Mouse (Mus musculus) limb, embryonic 14.5 days (tissue): ENCODE data around the gene Eps8l2. TPM values are rescaled to one million over a fixed set of nuclear protein-coding genes. Genes with fewer than 3 reads are reported as not detected.

Experiments
- ATAC-seq: fragments of 200-750 bp; cut with Nextera tagmentation; 2 replicates; pipeline ENCODE4 v1.8.0; 2017; ENCODE audit warnings: low read depth, moderate number of reproducible peaks, moderate TSS enrichment; ENCODE audit not compliant: low FRiP score
- DNase-seq: peaks from one replicate; pipeline ENCODE4 v3.0.0-alpha.2; 2015; ENCODE audit warnings: low spot score
- H3K27ac ChIP-seq: fragments of 300-500 bp; sonication (generic); replicated peaks from 2 replicates; pipeline ENCODE4 v1.5.1; 2014; ENCODE audit warnings: low read depth, mild to moderate bottlenecking, low read length, moderate library complexity, mixed read lengths
- H3K27me3 ChIP-seq: fragments of 300-500 bp; sonication (generic); 2 replicates; pipeline ENCODE4 v1.6.1; 2014; ENCODE audit warnings: low read length, mixed read lengths; ENCODE audit not compliant: control insufficient read depth, insufficient read depth
- H3K36me3 ChIP-seq: fragments of 300-500 bp; sonication (generic); 2 replicates; pipeline ENCODE4 v1.6.1; 2014; ENCODE audit warnings: mild to moderate bottlenecking, low read length, moderate library complexity, mixed read lengths; ENCODE audit not compliant: control insufficient read depth, insufficient read depth
- H3K4me1 ChIP-seq: fragments of 300-500 bp; sonication (generic); 2 replicates; pipeline ENCODE4 v1.6.1; 2014; ENCODE audit warnings: antibody characterized with exemption, low read length, mixed read lengths; ENCODE audit not compliant: control insufficient read depth, insufficient read depth
- H3K4me2 ChIP-seq: fragments of 300-500 bp; sonication (generic); replicated peaks from 2 replicates; pipeline ENCODE4 v1.6.1; 2014; ENCODE audit warnings: low read depth, mild to moderate bottlenecking, low read length, moderate library complexity; ENCODE audit not compliant: severe bottlenecking
- H3K4me3 ChIP-seq: fragments of 300-500 bp; sonication (generic); replicated peaks from 2 replicates; pipeline ENCODE4 v1.5.1; 2014; ENCODE audit warnings: low read length
- H3K9ac ChIP-seq: fragments of 300-500 bp; sonication (generic); 2 replicates; pipeline ENCODE4 v1.6.1; 2014; ENCODE audit warnings: mild to moderate bottlenecking, low read depth, low read length, moderate library complexity; ENCODE audit not compliant: severe bottlenecking
- H3K9me3 ChIP-seq: fragments of 300-500 bp; sonication (generic); 2 replicates; pipeline ENCODE4 v1.6.1; 2016; ENCODE audit warnings: low read length; ENCODE audit not compliant: control insufficient read depth
- POLR2A ChIP-seq: fragments of 200-500 bp; IDR thresholded peaks from 2 replicates; pipeline ENCODE4 v1.8.0; 2012; ENCODE audit warnings: inconsistent platforms, mild to moderate bottlenecking, moderate library complexity, borderline replicate concordance; ENCODE audit not compliant: insufficient read depth, insufficient read length; ENCODE audit errors: extremely low read depth
- WGBS: fragments of 180-500 bp; shearing (Covaris S2); extraction: QIAGEN DNeasy Blood & Tissue Kit; methylation state at CpG from one replicate; pipeline ENCODE4 v1.1.7; 2014; 5-methylcytosine and 5-hydroxymethylcytosine counted together
- polyA plus RNA-seq, 2 experiments: library from polyadenylated mRNA; depleted of rRNA in 1 of 2; stranded (reverse) in 1 of 2; unstranded in 1 of 2; fragments of >200 nt; fragmentation: Nextera tagmentation in 1 of 2; extraction: Ambion mirVana in 1 of 2; gene quantifications; 2 replicates each; pipeline versions ENCODE4 v1.2.1 to v1.2.3; 2012 to 2014

Eps8l2 gene
- polyA plus RNA-seq, 2 experiments, result 19.0 to 22.4 TPM

DNA sequence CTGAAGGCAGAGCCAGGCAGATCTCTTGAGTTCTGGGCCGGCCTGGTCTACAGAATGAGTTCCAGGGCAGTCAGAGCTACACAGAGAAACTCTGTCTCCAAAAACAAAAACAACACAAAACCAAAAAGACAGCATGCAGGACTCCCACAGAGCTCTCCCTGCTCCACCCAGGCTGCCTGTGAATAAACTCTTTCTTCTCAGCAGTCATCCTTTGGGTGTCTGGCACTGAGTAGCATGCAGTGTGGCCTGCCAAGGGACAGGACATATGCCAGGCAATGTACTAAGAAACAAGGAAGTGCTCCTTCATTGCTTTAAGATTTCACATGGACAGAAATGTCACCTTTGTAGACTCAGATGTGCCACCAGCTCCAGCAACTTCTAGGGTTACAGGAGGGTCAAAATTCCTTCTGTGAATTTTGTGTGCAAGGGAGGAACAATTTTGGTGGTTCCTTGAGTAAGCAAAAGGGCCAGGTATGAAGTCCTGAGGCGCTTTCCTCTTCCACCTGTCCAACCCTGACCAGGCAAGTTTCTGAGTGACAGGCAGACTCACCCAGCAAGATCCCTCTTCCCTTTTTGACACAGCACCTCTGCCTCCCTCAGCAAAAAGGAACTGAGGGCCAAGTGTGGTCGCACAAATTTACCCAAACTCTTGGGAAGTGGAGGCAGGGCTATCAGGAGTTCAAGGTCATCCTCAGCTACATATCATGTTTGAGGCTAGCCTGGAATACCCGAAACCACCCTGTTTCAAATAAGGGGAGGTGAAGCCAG lies 42.6 kb downstream of the Eps8l2 start:
- no peak overlapping the region for H3K4me2 ChIP-seq
- no peak overlapping the region for H3K4me3 ChIP-seq
- ATAC-seq (no peak), DNase-seq (no peak)
- no peaks in the 10 kb centered on the region for H3K4me1 ChIP-seq
- H3K36me3 ChIP-seq, result no peaks in the 10 kb centered on the region
- no peak overlapping the region for H3K27ac ChIP-seq
- no peaks in the 10 kb centered on the region for H3K27me3 ChIP-seq
- no peaks in the 10 kb centered on the region for H3K9me3 ChIP-seq
- H3K9ac ChIP-seq, result no peak overlapping the region
- TF ChIP-seq POLR2A, result no peak
- 81% methylated on average over 4 of the region's 4 CpGs for WGBS

DNA sequence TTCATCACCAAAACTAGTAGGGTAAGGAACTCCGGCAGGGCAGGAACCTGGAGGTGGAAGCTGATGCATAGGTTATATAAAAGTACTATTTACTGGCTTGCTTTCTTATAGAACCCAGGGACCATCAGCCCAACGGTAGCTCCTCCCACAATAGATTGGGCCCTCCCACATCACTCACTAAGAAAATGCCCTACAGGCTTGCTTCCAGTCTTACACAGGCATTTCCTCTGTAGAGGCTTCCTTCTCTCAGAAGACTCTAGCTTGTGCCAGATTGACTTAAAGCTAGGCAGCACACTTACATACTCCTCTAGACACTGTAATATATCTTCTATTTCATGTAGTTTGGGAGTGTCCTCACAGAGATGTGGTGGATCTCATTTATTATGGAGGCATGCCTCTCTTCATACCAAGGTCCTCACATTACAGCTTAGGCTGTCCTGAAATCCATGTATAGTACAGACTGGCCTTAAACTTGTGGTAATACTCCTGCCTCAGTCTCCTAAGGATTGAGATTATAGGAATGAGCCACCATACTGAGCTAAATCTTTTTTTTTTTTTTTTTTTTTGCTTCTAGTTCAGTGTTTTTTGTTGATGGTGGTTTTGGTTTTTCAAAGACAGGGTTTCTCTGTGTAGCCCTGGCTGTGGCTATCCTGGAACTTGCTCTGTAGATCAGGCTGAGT lies 49.3 kb downstream of the Eps8l2 start:
- no peak overlapping the region for H3K27ac ChIP-seq
- no peaks in the 10 kb centered on the region for H3K9me3 ChIP-seq
- no peaks in the 10 kb centered on the region for H3K36me3 ChIP-seq
- H3K27me3 ChIP-seq, result no peaks in the 10 kb centered on the region
- no peak for TF ChIP-seq POLR2A
- H3K4me3 ChIP-seq, result no peak overlapping the region
- no peak overlapping the region for H3K9ac ChIP-seq
- no peak for DNase-seq
- H3K4me2 ChIP-seq, result no peak overlapping the region
- peaks cover 10% of the 10 kb centered on the region for H3K4me1 ChIP-seq
- ATAC-seq, result no peak
- 54% methylated on average over 2 of the region's 2 CpGs for WGBS

DNA sequence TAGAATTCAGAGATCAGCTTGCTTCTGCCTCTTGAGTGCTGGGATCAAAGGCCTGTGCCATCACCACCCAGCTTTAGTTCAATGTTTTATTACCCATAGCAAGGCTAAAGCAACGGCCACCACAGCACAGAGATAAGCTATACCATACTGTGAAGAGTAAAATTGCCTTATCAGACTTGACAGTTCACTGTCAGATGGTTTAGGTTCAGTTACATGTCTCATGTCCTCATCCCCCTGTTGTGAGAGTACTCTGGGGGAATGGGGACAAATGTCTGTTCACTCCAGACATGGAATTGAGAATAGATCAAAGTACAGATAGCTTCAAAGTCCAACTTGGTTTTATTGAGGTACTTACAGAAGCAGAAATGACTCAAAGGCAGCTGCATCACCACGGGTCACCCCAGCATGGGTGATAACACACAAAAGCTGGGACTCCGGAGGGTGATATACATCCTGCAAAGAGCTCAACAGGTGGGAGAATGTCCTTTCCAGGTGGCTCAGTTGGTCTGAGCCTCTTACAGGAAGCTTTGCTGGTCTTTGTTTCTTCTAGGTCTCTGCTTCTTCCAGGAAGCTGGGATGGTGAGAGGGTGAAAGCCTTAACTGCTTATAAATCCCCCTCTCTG lies 49.9 kb downstream of the Eps8l2 start:
- no peak for TF ChIP-seq POLR2A

DNA sequence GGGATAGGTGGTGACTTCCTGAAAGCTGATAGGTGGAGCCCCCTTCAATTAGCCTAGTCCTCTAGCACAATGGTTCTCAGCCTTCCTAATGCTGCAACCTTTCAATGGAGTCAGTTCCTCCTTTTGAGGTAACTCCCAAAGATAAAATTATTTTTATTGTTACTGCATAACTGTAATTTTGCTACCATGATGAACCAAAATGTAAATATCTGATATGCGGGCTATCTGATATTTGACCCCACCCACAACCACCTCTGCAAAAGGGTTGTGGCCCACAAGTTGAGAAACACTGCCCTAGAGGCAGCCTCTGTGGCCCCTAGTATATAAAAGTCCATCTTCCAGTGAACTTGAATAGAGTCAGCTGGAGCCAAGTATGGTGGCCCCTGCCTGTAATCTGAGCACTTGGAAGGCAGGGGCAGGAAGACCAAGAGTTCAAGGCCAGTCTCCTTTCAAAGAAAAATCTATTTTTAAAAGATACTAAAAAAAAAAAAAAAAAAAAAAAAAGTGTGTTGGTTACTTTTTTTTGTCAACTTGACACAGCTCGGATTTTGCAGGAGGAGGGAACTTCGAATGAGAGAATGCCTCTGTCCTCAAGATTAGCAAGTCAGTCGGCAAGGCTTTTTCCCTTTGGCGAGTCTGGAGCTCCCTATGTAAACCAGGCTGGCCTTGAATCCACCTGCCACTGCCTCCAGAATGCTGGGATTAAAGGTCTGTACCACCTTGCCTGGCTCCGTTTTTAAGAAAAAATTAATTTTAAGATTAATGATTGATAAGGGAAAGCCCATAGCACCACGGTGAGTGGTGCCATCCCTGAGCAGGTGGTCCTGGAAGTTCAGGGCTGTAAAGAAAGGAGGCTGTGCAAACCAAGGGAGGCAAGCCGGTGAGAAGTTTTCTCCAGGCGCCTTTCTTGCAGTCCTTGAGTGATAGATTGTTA lies 51.9 kb downstream of the Eps8l2 start:
- H3K36me3 ChIP-seq, result no peaks in the 10 kb centered on the region
- 49% methylated on average over 9 of the region's 9 CpGs for WGBS
- no peak for TF ChIP-seq POLR2A
- ATAC-seq (no peak), DNase-seq (no peak)
- H3K27ac ChIP-seq, result no peak overlapping the region
- no peaks in the 10 kb centered on the region for H3K27me3 ChIP-seq
- no peak overlapping the region for H3K9ac ChIP-seq
- H3K4me3 ChIP-seq, result no peak overlapping the region
- no peak overlapping the region for H3K4me2 ChIP-seq
- peaks cover 13% of the 10 kb centered on the region for H3K4me1 ChIP-seq
- H3K9me3 ChIP-seq, result no peaks in the 10 kb centered on the region

More for the DNA sequence above, 49.9 kb downstream of the Eps8l2 start:
- Histone ChIP-seq H3K4me2 (no peak overlapping the region), H3K9ac (no peak overlapping the region), H3K36me3 (no peaks in the 10 kb centered on the region), H3K9me3 (no peaks in the 10 kb centered on the region), H3K27ac (no peak overlapping the region), H3K4me3 (no peak overlapping the region), H3K4me1 (peaks cover 13% of the 10 kb centered on the region), H3K27me3 (no peaks in the 10 kb centered on the region)
- 38% methylated on average over 3 of the region's 3 CpGs for whole genome bisulfite sequencing
- DNase-seq, result no peak
- no peak for ATAC-seq
